Mouse (Mus musculus) v-Abl transformed pro-B cells (cell line): ENCODE measurements around the gene Myh13.

ENCODE experiments used
- in situ Hi-C, 2 experiments: fragments of 400-800 bp; cut with MboI; formaldehyde crosslinking; loops; one replicate each; pipeline ENCODE4 v1.15.1; 2025; ENCODE audit not compliant: unreplicated experiment in 2 of 2

Myh13 gene

GRCm38 (mm10) chr11:67321358-67321757, at the start of gene Myh13:
TSS of gene Myh13 (plus strand) at chr11:67321658.
- in situ Hi-C loops: no loop called here

- in situ Hi-C loops: no loop called here
These were observed 44.8 kb upstream of the Myh13 start, which contains the start of gene Myh8 for GRCm38 (mm10) chr11:67276601-67277174. TSS of gene Myh8 (plus strand) at chr11:67277124.

- in situ Hi-C loops: no loop called here
These were observed 28.0 kb upstream of the Myh13 start for GRCm38 (mm10) chr11:67293440-67293839.

GRCm38 (mm10) chr11:67313733-67314452, 7.6 kb upstream of the Myh13 start:
- in situ Hi-C loops: no loop called here

GRCm38 (mm10) chr11:67326536-67326935, 5.1 kb downstream of the Myh13 start:
- in situ Hi-C loops: no loop called here

- in situ Hi-C loops: no loop called here
These were observed 23.1 kb downstream of the Myh13 start for GRCm38 (mm10) chr11:67344556-67344955.

GRCm38 (mm10) chr11:67345186-67345855, 23.9 kb downstream of the Myh13 start:
- in situ Hi-C loops: no loop called here

GRCm38 (mm10) chr11:67345856-67346236, 24.4 kb downstream of the Myh13 start:
- in situ Hi-C loops: no loop called here

GRCm38 (mm10) chr11:67350153-67350768, 28.8 kb downstream of the Myh13 start:
- in situ Hi-C loops: loop anchor here (5.0 kb wide), 2 partner anchors 118 to 238 kb away; no protein-coding TSS in a partner anchor

GRCm38 (mm10) chr11:67353011-67353410, 31.6 kb downstream of the Myh13 start:
- in situ Hi-C loops: loop anchor here (5.0 kb wide), 2 partner anchors 121 to 241 kb away; no protein-coding TSS in a partner anchor

GRCm38 (mm10) chr11:67358031-67358430, 36.6 kb downstream of the Myh13 start:
- in situ Hi-C loops: no loop called here

- in situ Hi-C loops: loop anchor here in 1 of 2 experiments (10.0 kb wide), 1 partner anchor 303 kb away; no protein-coding TSS in a partner anchor
These were observed 40.8 kb downstream of the Myh13 start for GRCm38 (mm10) chr11:67362236-67362635.

GRCm38 (mm10) chr11:67364551-67364950, 43.1 kb downstream of the Myh13 start:
- in situ Hi-C loops: loop anchor here in 1 of 2 experiments (10.0 kb wide), 1 partner anchor 300 kb away; no protein-coding TSS in a partner anchor

- in situ Hi-C loops: loop anchor here in 1 of 2 experiments (10.0 kb wide), 1 partner anchor 300 kb away; no protein-coding TSS in a partner anchor
These were observed 43.7 kb downstream of the Myh13 start for GRCm38 (mm10) chr11:67364986-67365721.

- in situ Hi-C loops: loop anchor here in 1 of 2 experiments (10.0 kb wide), 1 partner anchor 298 kb away; no protein-coding TSS in a partner anchor
These were observed 45.5 kb downstream of the Myh13 start for GRCm38 (mm10) chr11:67366936-67367335.

- in situ Hi-C loops: loop anchor here (10.0 kb wide), 1 partner anchor 271 kb away; no protein-coding TSS in a partner anchor
These were observed 51.9 kb downstream of the Myh13 start for GRCm38 (mm10) chr11:67373333-67373732.

GRCm38 (mm10) chr11:67376308-67376707, 54.9 kb downstream of the Myh13 start:
- in situ Hi-C loops: loop anchor here (10.0 kb wide), 1 partner anchor 268 kb away; no protein-coding TSS in a partner anchor

GRCm38 (mm10) chr11:67379703-67380510, 58.4 kb downstream of the Myh13 start:
- in situ Hi-C loops: loop anchor here (10.0 kb wide), 1 partner anchor 265 kb away; no protein-coding TSS in a partner anchor

GRCm38 (mm10) chr11:67381833-67382232, 60.4 kb downstream of the Myh13 start:
- in situ Hi-C loops: no loop called here
